Mouse (Mus musculus): ENCODE measurements around the gene Wdr46. TPM values are rescaled to one million over a fixed set of nuclear protein-coding genes. Genes with fewer than 3 reads are reported as not detected.
"Not testable (repeated sequence)": the region's sequence is repeated elsewhere in the genome, so short reads cannot be mapped to it uniquely, and the experiment has no call there.

Gene Wdr46
- total RNA-seq, 1 experiment from 2014 or later, result 16.1 TPM

DNA sequence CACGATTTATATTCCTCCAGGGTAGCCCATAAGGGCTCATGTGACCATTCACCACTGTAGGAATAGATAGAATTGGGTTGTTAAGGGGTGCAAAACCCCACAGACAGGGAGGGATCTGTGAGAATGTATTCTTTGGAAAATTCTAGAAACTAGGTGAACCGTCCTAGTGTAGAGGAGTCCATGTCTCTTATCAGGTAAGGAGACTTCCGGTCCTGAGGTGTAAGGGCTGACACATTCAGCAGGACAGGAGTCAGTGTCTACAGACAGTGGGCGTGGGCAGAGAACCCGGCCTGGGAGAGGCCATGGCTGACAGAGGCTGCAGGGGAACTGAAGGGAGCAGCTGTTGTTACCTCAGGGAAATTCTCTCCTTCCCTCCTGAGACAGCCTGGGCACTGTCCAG, 58.2 kb downstream of the Wdr46 start:
- not testable (repeated sequence) for ATAC-seq (ENCODE audit: extremely low read depth, insufficient number of reproducible peaks, low FRiP score, poor library complexity, severe bottlenecking)

Other genes starting within 250 kb of the Wdr46 start
- 62.6 and 68.3 TPM in 2 replicates for gene March2, start 222.0 kb upstream of the Wdr46 start, total RNA-seq (2017)
- gene Rab11b, start 180.1 kb upstream of the Wdr46 start, total RNA-seq (2017), result 33.9 and 50.0 TPM in 2 replicates
- 2.3 TPM in 1 of 2 replicates, not detected in the other for gene Angptl4, start 158.8 kb upstream of the Wdr46 start, total RNA-seq (2017)
- 3.1 and 4.0 TPM in 2 replicates for gene Kank3, start 130.1 kb upstream of the Wdr46 start, total RNA-seq (2017)
- 701 and 811 TPM in 2 replicates for gene Rps28, start 116.1 kb upstream of the Wdr46 start, total RNA-seq (2017)
- 138 and 155 TPM in 2 replicates for gene Ndufa7, start 116.1 kb upstream of the Wdr46 start, total RNA-seq (2017)
- gene Cd320, start 97.6 kb upstream of the Wdr46 start, total RNA-seq (2017), result 1.6 and 2.9 TPM in 2 replicates
- gene Gm7029, start 66.8 kb upstream of the Wdr46 start, total RNA-seq (2017), result not detected in 2 replicates
- gene Kifc1, start 50.0 kb upstream of the Wdr46 start, total RNA-seq (2017), result 0.86 and 3.0 TPM in 2 replicates
- gene Platr17, start 35.5 kb upstream of the Wdr46 start, total RNA-seq (2017), result 0.93 TPM in 1 of 2 replicates, not detected in the other
- 74.4 and 81.8 TPM in 2 replicates for gene Daxx, start 31.2 kb upstream of the Wdr46 start, total RNA-seq (2017)
- 198 and 225 TPM in 2 replicates for gene Tapbp, start 24.8 kb upstream of the Wdr46 start, total RNA-seq (2017)
- gene Zbtb22, start 24.8 kb upstream of the Wdr46 start, total RNA-seq (2017), result 39.3 and 41.3 TPM in 2 replicates
- gene Rgl2, start 11.1 kb upstream of the Wdr46 start, total RNA-seq (2017), result 146 and 180 TPM in 2 replicates
- gene Pfdn6, start 317 bp upstream of the Wdr46 start, total RNA-seq (2017), result 63.5 and 71.6 TPM in 2 replicates
- gene B3galt4, start 10.8 kb downstream of the Wdr46 start, total RNA-seq (2017), result 7.1 and 7.7 TPM in 2 replicates
- gene Vps52, start 15.2 kb downstream of the Wdr46 start, total RNA-seq (2017), result 31.5 and 40.8 TPM in 2 replicates
- 780 and 810 TPM in 2 replicates for gene Rps18, start 15.3 kb downstream of the Wdr46 start, total RNA-seq (2017)
- 1,803 and 2,030 TPM in 2 replicates for gene H2-K1, start 59.7 kb downstream of the Wdr46 start, total RNA-seq (2017)
- gene Ring1, start 84.0 kb downstream of the Wdr46 start, total RNA-seq (2017), result 14.8 and 24.3 TPM in 2 replicates
- gene H2-Ke6, start 87.4 kb downstream of the Wdr46 start, total RNA-seq (2017), result 89.7 and 114 TPM in 2 replicates
- 65.5 and 69.1 TPM in 2 replicates for gene Slc39a7, start 91.0 kb downstream of the Wdr46 start, total RNA-seq (2017)
- 65.3 and 70.2 TPM in 2 replicates for gene Rxrb, start 91.2 kb downstream of the Wdr46 start, total RNA-seq (2017)
- gene Col11a2, start 98.8 kb downstream of the Wdr46 start, total RNA-seq (2017), result 10.4 and 13.0 TPM in 2 replicates
- gene H2-Oa, start 151.7 kb downstream of the Wdr46 start, total RNA-seq (2017), result 119 and 138 TPM in 2 replicates
- 221 and 234 TPM in 2 replicates for gene H2-DMa, start 178.9 kb downstream of the Wdr46 start, total RNA-seq (2017)
- 714 and 721 TPM in 2 replicates for gene Brd2, start 182.0 kb downstream of the Wdr46 start, total RNA-seq (2017)
- 699 and 729 TPM in 2 replicates for gene H2-DMb2, start 202.6 kb downstream of the Wdr46 start, total RNA-seq (2017)
- gene H2-DMb1, start 212.4 kb downstream of the Wdr46 start, total RNA-seq (2017), result 278 and 300 TPM in 2 replicates
- 221 and 235 TPM in 2 replicates for gene Tap1, start 246.9 kb downstream of the Wdr46 start, total RNA-seq (2017)
- gene Psmb9, start 247.1 kb downstream of the Wdr46 start, total RNA-seq (2017), result 132 and 176 TPM in 2 replicates